Mouse (Mus musculus) kidney, adult 2 months (tissue): ENCODE measurements at regions not wholly inside any gene's neighbourhood (a gene's known extent, or its start where the extent isn't known, plus 50 kb on each side); places are given as distances from the start of the nearest gene placed in this dataset.

Experiments
- CTCF ChIP-seq: fragments of 200-500 bp; conservative IDR thresholded peaks from 2 replicates; pipeline ENCODE4 v1.5.1; 2011; ENCODE audit warnings: low read depth, mild to moderate bottlenecking, control low read depth, low read length, moderate library complexity, mixed read lengths; ENCODE audit not compliant: insufficient read depth, insufficient read length
- POLR2A ChIP-seq: fragments of 200-500 bp; IDR thresholded peaks from one replicate; pipeline ENCODE4 v1.6.1; 2011; ENCODE audit warnings: low read depth, low read length, control low read depth

DNA sequence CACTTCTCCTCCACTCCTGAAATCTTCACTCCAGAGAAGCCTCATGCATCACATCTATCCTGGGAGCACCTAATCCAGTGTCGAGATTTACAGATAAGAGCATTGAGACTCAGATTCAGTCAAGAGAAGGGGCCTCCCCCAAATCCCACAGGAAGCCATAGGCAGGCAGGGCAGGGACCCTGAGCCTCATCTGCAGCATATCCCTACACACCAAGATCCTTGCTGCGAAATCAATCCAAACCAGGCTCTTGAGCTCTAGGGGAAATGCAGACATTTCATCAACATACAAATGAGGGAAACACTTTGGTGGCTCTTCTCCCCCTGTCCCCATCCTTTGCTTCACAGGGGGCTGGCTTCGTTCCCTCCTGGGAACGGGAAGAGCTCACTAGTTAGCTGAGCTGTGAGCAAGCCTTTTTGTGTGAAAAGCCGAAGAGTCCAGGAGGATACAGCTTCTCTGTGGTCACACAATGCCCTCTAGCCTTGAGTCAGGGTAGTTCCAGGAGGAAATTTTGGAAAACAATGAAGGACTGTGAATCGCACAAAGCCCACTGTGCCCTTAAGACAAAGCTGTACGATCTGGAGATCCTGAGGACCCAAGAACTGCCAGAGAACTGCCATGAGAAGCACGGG, 91.7 kb downstream of the Tmem114 start:
- TF ChIP-seq POLR2A: no peak
- TF ChIP-seq CTCF: no peak; the same call in 1 of the 2 replicates
